Mouse (Mus musculus): ENCODE data around the gene Gm31371. TPM values are rescaled to one million over a fixed set of nuclear protein-coding genes. Genes with fewer than 3 reads are reported as not detected.
"Not testable (repeated sequence)": the region's sequence is repeated elsewhere in the genome, so short reads cannot be mapped to it uniquely, and the experiment has no call there.

The Gm31371 gene
- not detected in 2 replicates for polyA plus RNA-seq (2014; fragmentation: Nextera tagmentation; extraction: Ambion mirVana)

- ATAC-seq (ENCODE audit: low FRiP score, low TSS enrichment); H3K4me2 ChIP-seq (ENCODE audit: low read length); H3K4me3 ChIP-seq (replicated peaks; ENCODE audit: low read depth, low read length); H3K9me3 ChIP-seq (ENCODE audit: control insufficient read depth, low read length); H3K36me3 ChIP-seq (ENCODE audit: control insufficient read depth, insufficient read depth, low read length); H3K4me1 ChIP-seq (ENCODE audit: control insufficient read depth, insufficient read depth, low read length); H3K27ac ChIP-seq (replicated peaks; ENCODE audit: low read depth, low read length); H3K27me3 ChIP-seq (ENCODE audit: control insufficient read depth, insufficient read depth, low read length); H3K9ac ChIP-seq (replicated peaks; ENCODE audit: low read length); DNase-seq: not testable (repeated sequence)
- 74% methylated on average over 2 of the region's 4 CpGs for WGBS
Observed at GRCm38 (mm10) chr8:19903092-19903491, at the start of gene Gm31371. Gene Gm31371, plus strand, starts transcription at chr8:19903392.

GRCm38 (mm10) chr8:19906425-19907055 is 3.3 kb downstream of the Gm31371 start:
- not testable (repeated sequence) for DNase-seq; H3K9me3 ChIP-seq (ENCODE audit: control insufficient read depth, low read length); ATAC-seq (ENCODE audit: low FRiP score, low TSS enrichment); H3K36me3 ChIP-seq (ENCODE audit: control insufficient read depth, insufficient read depth, low read length); H3K4me1 ChIP-seq (ENCODE audit: control insufficient read depth, insufficient read depth, low read length); H3K27me3 ChIP-seq (ENCODE audit: control insufficient read depth, insufficient read depth, low read length); H3K27ac ChIP-seq (replicated peaks; ENCODE audit: low read depth, low read length); H3K4me2 ChIP-seq (ENCODE audit: low read length); H3K4me3 ChIP-seq (replicated peaks; ENCODE audit: low read depth, low read length); H3K9ac ChIP-seq (replicated peaks; ENCODE audit: low read length)
- WGBS = 92% methylated on average over 7 of the region's 8 CpGs

GRCm38 (mm10) chr8:19908841-19909321 is 5.7 kb downstream of the Gm31371 start:
- 83% methylated on average over 4 of the region's 6 CpGs for WGBS
- H3K27ac ChIP-seq (replicated peaks; ENCODE audit: low read depth, low read length); H3K4me3 ChIP-seq (replicated peaks; ENCODE audit: low read depth, low read length); H3K9me3 ChIP-seq (ENCODE audit: control insufficient read depth, low read length); H3K4me1 ChIP-seq (ENCODE audit: control insufficient read depth, insufficient read depth, low read length); DNase-seq; H3K9ac ChIP-seq (replicated peaks; ENCODE audit: low read length); ATAC-seq (ENCODE audit: low FRiP score, low TSS enrichment); H3K36me3 ChIP-seq (ENCODE audit: control insufficient read depth, insufficient read depth, low read length); H3K4me2 ChIP-seq (ENCODE audit: low read length); H3K27me3 ChIP-seq (ENCODE audit: control insufficient read depth, insufficient read depth, low read length): not testable (repeated sequence)

GRCm38 (mm10) chr8:19919086-19919485 is 15.9 kb downstream of the Gm31371 start:
- not testable (repeated sequence) for DNase-seq; H3K9ac ChIP-seq (replicated peaks; ENCODE audit: low read length); H3K4me2 ChIP-seq (ENCODE audit: low read length); ATAC-seq (ENCODE audit: low FRiP score, low TSS enrichment); H3K36me3 ChIP-seq (ENCODE audit: control insufficient read depth, insufficient read depth, low read length); H3K4me3 ChIP-seq (replicated peaks; ENCODE audit: low read depth, low read length); H3K4me1 ChIP-seq (ENCODE audit: control insufficient read depth, insufficient read depth, low read length); H3K27me3 ChIP-seq (ENCODE audit: control insufficient read depth, insufficient read depth, low read length); H3K9me3 ChIP-seq (ENCODE audit: control insufficient read depth, low read length); H3K27ac ChIP-seq (replicated peaks; ENCODE audit: low read depth, low read length)
- 89% methylated on average over 2 of the region's 3 CpGs for WGBS

- not testable (repeated sequence) for H3K4me3 ChIP-seq (replicated peaks; ENCODE audit: low read depth, low read length); H3K27me3 ChIP-seq (ENCODE audit: control insufficient read depth, insufficient read depth, low read length); H3K27ac ChIP-seq (replicated peaks; ENCODE audit: low read depth, low read length); H3K9ac ChIP-seq (replicated peaks; ENCODE audit: low read length); H3K9me3 ChIP-seq (ENCODE audit: control insufficient read depth, low read length); H3K4me2 ChIP-seq (ENCODE audit: low read length); DNase-seq; ATAC-seq (ENCODE audit: low FRiP score, low TSS enrichment); H3K4me1 ChIP-seq (ENCODE audit: control insufficient read depth, insufficient read depth, low read length); H3K36me3 ChIP-seq (ENCODE audit: control insufficient read depth, insufficient read depth, low read length)
- no CpG with 5 or more reads among the region's 6 CpGs for WGBS
Observed at GRCm38 (mm10) chr8:19934274-19934673, 31.1 kb downstream of the Gm31371 start.

GRCm38 (mm10) chr8:19935541-19936030 is 32.4 kb downstream of the Gm31371 start:
- WGBS = 63% methylated on average over 1 of the region's 2 CpGs
- H3K27me3 ChIP-seq (ENCODE audit: control insufficient read depth, insufficient read depth, low read length); H3K4me1 ChIP-seq (ENCODE audit: control insufficient read depth, insufficient read depth, low read length); H3K36me3 ChIP-seq (ENCODE audit: control insufficient read depth, insufficient read depth, low read length); H3K27ac ChIP-seq (replicated peaks; ENCODE audit: low read depth, low read length); H3K9me3 ChIP-seq (ENCODE audit: control insufficient read depth, low read length); ATAC-seq (ENCODE audit: low FRiP score, low TSS enrichment); H3K9ac ChIP-seq (replicated peaks; ENCODE audit: low read length); DNase-seq; H3K4me2 ChIP-seq (ENCODE audit: low read length); H3K4me3 ChIP-seq (replicated peaks; ENCODE audit: low read depth, low read length): not testable (repeated sequence)

- DNase-seq = no peak
- H3K36me3 ChIP-seq (ENCODE audit: control insufficient read depth, insufficient read depth, low read length) = no peaks in the 10 kb centered on the region
- H3K9me3 ChIP-seq (ENCODE audit: control insufficient read depth, low read length) = 0 out of 2 replicates have a peak, but pooled peaks cover 3% of the 10 kb centered on the region
- no peak overlapping the region for H3K9ac ChIP-seq (replicated peaks; ENCODE audit: low read length)
- no peaks in the 10 kb centered on the region for H3K27me3 ChIP-seq (ENCODE audit: control insufficient read depth, insufficient read depth, low read length)
- ATAC-seq (ENCODE audit: low FRiP score, low TSS enrichment) = no peak
- H3K4me2 ChIP-seq (ENCODE audit: low read length) = no peak overlapping the region
- no peaks in the 10 kb centered on the region for H3K4me1 ChIP-seq (ENCODE audit: control insufficient read depth, insufficient read depth, low read length)
- no peak overlapping the region for H3K4me3 ChIP-seq (replicated peaks; ENCODE audit: low read depth, low read length)
- 75% methylated on average over 2 of the region's 2 CpGs for WGBS
- no peak overlapping the region for H3K27ac ChIP-seq (replicated peaks; ENCODE audit: low read depth, low read length)
Observed at GRCm38 (mm10) chr8:19960935-19961334, 57.7 kb downstream of the Gm31371 start.

- not testable (repeated sequence) for ATAC-seq (ENCODE audit: low FRiP score, low TSS enrichment); H3K36me3 ChIP-seq (ENCODE audit: control insufficient read depth, insufficient read depth, low read length); H3K9ac ChIP-seq (replicated peaks; ENCODE audit: low read length); H3K9me3 ChIP-seq (ENCODE audit: control insufficient read depth, low read length); H3K4me1 ChIP-seq (ENCODE audit: control insufficient read depth, insufficient read depth, low read length); DNase-seq; H3K4me3 ChIP-seq (replicated peaks; ENCODE audit: low read depth, low read length); H3K4me2 ChIP-seq (ENCODE audit: low read length); H3K27me3 ChIP-seq (ENCODE audit: control insufficient read depth, insufficient read depth, low read length); H3K27ac ChIP-seq (replicated peaks; ENCODE audit: low read depth, low read length)
- 81% methylated on average over 2 of the region's 2 CpGs for WGBS
Observed at GRCm38 (mm10) chr8:19963766-19964165, 60.6 kb downstream of the Gm31371 start.

GRCm38 (mm10) chr8:19968151-19968550 is 65.0 kb downstream of the Gm31371 start:
- not testable (repeated sequence) for H3K9me3 ChIP-seq (ENCODE audit: control insufficient read depth, low read length); H3K27ac ChIP-seq (replicated peaks; ENCODE audit: low read depth, low read length); H3K9ac ChIP-seq (replicated peaks; ENCODE audit: low read length); H3K36me3 ChIP-seq (ENCODE audit: control insufficient read depth, insufficient read depth, low read length); H3K27me3 ChIP-seq (ENCODE audit: control insufficient read depth, insufficient read depth, low read length); ATAC-seq (ENCODE audit: low FRiP score, low TSS enrichment); H3K4me1 ChIP-seq (ENCODE audit: control insufficient read depth, insufficient read depth, low read length); H3K4me2 ChIP-seq (ENCODE audit: low read length); DNase-seq; H3K4me3 ChIP-seq (replicated peaks; ENCODE audit: low read depth, low read length)
- WGBS = 58% methylated on average over 2 of the region's 2 CpGs
